Mouse (Mus musculus): Measurements from ENCODE around the gene Srsf7. TPM values are rescaled to one million over a fixed set of nuclear protein-coding genes. Genes with fewer than 3 reads are reported as not detected.

Srsf7 gene
- total RNA-seq (2014; rRNA removed; ENCODE audit: low replicate concordance) (84.3 and 86.2 TPM in 2 replicates), polyA plus RNA-seq (2015; fragmentation: Nextera tagmentation; extraction: Ambion mirVana) (151 and 154 TPM in 2 replicates)

- WGBS, result under 1% methylated on average over 85 of the region's 95 CpGs
- Histone ChIP-seq H3K4me1 (ENCODE audit: control insufficient read depth, insufficient read depth) (0 out of 2 replicates have a peak, but pooled peaks cover 5% of the 10 kb centered on the region), H3K9ac (replicated peaks; ENCODE audit: low read depth, low read length) (peak within 1 kb of the TSS; percentile 82), H3K4me3 (ENCODE audit: low read depth, low read length) (peak within 1 kb of the TSS; percentile 86), H3K27ac (ENCODE audit: low read depth) (peak within 1 kb of the TSS; percentile 97), H3K4me2 (ENCODE audit: low read depth, low read length) (peak within 1 kb of the TSS; percentile 93), H3K9me3 (replicated peaks; ENCODE audit: control insufficient read depth, low read length) (no peaks in the 10 kb centered on the region), H3K36me3 (replicated peaks; ENCODE audit: control insufficient read depth, insufficient read depth, low read length) (peaks cover 29% of the 10 kb centered on the region), H3K27me3 (ENCODE audit: control insufficient read depth, insufficient read depth, low read length) (no peaks in the 10 kb centered on the region)
- DNase-seq (ENCODE audit: low spot score) (peak; percentile 99), ATAC-seq (ENCODE audit: insufficient read depth, low read depth) (peak; percentile 90)
- TF ChIP-seq EP300 (IDR thresholded peaks at IDR 0.05; ENCODE audit: low read depth) (peak; percentile 92; the same call in 1 of the 2 replicates), CTCF (IDR thresholded peaks at IDR 0.05; ENCODE audit: low read depth) (no peak)
These were observed at the start of gene Srsf7, which contains the start of gene Ttc39d for GRCm38 (mm10) chr17:80206671-80207581. TSS of gene Srsf7 (minus strand) at chr17:80207307. TSS of gene Ttc39d (plus strand) at chr17:80207460.

- TF ChIP-seq EP300 (IDR thresholded peaks at IDR 0.05; ENCODE audit: low read depth) (peak; percentile 66; the same call in 1 of the 2 replicates), CTCF (IDR thresholded peaks at IDR 0.05; ENCODE audit: low read depth) (no peak)
- 7% methylated on average over 13 of the region's 13 CpGs for WGBS
- H3K27me3 ChIP-seq (ENCODE audit: control insufficient read depth, insufficient read depth, low read length), result no peaks in the 10 kb centered on the region
- H3K4me3 ChIP-seq (ENCODE audit: low read depth, low read length), result no peak overlapping the region
- no peak overlapping the region for H3K9ac ChIP-seq (replicated peaks; ENCODE audit: low read depth, low read length)
- H3K4me1 ChIP-seq (ENCODE audit: control insufficient read depth, insufficient read depth), result peaks cover 4% of the 10 kb centered on the region
- H3K27ac ChIP-seq (ENCODE audit: low read depth), result peak overlapping the region; percentile 82
- peaks cover 64% of the 10 kb centered on the region for H3K36me3 ChIP-seq (replicated peaks; ENCODE audit: control insufficient read depth, insufficient read depth, low read length)
- DNase-seq (ENCODE audit: low spot score), result peak; percentile 90
- ATAC-seq (ENCODE audit: insufficient read depth, low read depth), result peak; percentile 94
- H3K4me2 ChIP-seq (ENCODE audit: low read depth, low read length), result peak overlapping the region; percentile 40
- no peaks in the 10 kb centered on the region for H3K9me3 ChIP-seq (replicated peaks; ENCODE audit: control insufficient read depth, low read length)
These were observed 48.1 kb upstream of the Srsf7 start for GRCm38 (mm10) chr17:80255208-80255607.

- H3K4me2 ChIP-seq (ENCODE audit: low read depth, low read length), result no peak overlapping the region
These were observed 47.3 kb upstream of the Srsf7 start for GRCm38 (mm10) chr17:80254421-80254820.

GRCm38 (mm10) chr17:80252757-80253525 lies 45.8 kb upstream of the Srsf7 start:
- Histone ChIP-seq H3K36me3 (replicated peaks; ENCODE audit: control insufficient read depth, insufficient read depth, low read length) (peaks cover 61% of the 10 kb centered on the region), H3K27me3 (ENCODE audit: control insufficient read depth, insufficient read depth, low read length) (no peaks in the 10 kb centered on the region), H3K4me3 (ENCODE audit: low read depth, low read length) (no peak overlapping the region), H3K4me2 (ENCODE audit: low read depth, low read length) (no peak overlapping the region), H3K4me1 (ENCODE audit: control insufficient read depth, insufficient read depth) (peaks cover 4% of the 10 kb centered on the region), H3K9me3 (replicated peaks; ENCODE audit: control insufficient read depth, low read length) (no peaks in the 10 kb centered on the region), H3K9ac (replicated peaks; ENCODE audit: low read depth, low read length) (no peak overlapping the region), H3K27ac (ENCODE audit: low read depth) (peak overlapping the region; percentile 23)
- 56% methylated on average over 13 of the region's 13 CpGs for WGBS
- ATAC-seq (ENCODE audit: insufficient read depth, low read depth) (0 out of 2 replicates have a peak, but pooled peaks have one; percentile 2), DNase-seq (ENCODE audit: low spot score) (peak; percentile 43)
- TF ChIP-seq CTCF (IDR thresholded peaks at IDR 0.05; ENCODE audit: low read depth) (no peak), EP300 (IDR thresholded peaks at IDR 0.05; ENCODE audit: low read depth) (no peak)

More at GRCm38 (mm10) chr17:80254421-80254820, 47.3 kb upstream of the Srsf7 start:
- Histone ChIP-seq H3K27ac (ENCODE audit: low read depth) (peak overlapping the region; percentile 82), H3K36me3 (replicated peaks; ENCODE audit: control insufficient read depth, insufficient read depth, low read length) (peaks cover 64% of the 10 kb centered on the region), H3K4me3 (ENCODE audit: low read depth, low read length) (no peak overlapping the region), H3K9ac (replicated peaks; ENCODE audit: low read depth, low read length) (no peak overlapping the region), H3K27me3 (ENCODE audit: control insufficient read depth, insufficient read depth, low read length) (no peaks in the 10 kb centered on the region), H3K9me3 (replicated peaks; ENCODE audit: control insufficient read depth, low read length) (no peaks in the 10 kb centered on the region), H3K4me1 (ENCODE audit: control insufficient read depth, insufficient read depth) (peaks cover 4% of the 10 kb centered on the region)
- WGBS, result 97% methylated on average over 5 of the region's 5 CpGs
- ATAC-seq (ENCODE audit: insufficient read depth, low read depth) (no peak), DNase-seq (ENCODE audit: low spot score) (no peak)
- TF ChIP-seq EP300 (IDR thresholded peaks at IDR 0.05; ENCODE audit: low read depth) (no peak), CTCF (IDR thresholded peaks at IDR 0.05; ENCODE audit: low read depth) (no peak)

- H3K9me3 ChIP-seq (replicated peaks; ENCODE audit: control insufficient read depth, low read length), result no peaks in the 10 kb centered on the region
- H3K4me1 ChIP-seq (ENCODE audit: control insufficient read depth, insufficient read depth), result no peaks in the 10 kb centered on the region
- peaks cover 92% of the 10 kb centered on the region for H3K36me3 ChIP-seq (replicated peaks; ENCODE audit: control insufficient read depth, insufficient read depth, low read length)
- no peak overlapping the region for H3K9ac ChIP-seq (replicated peaks; ENCODE audit: low read depth, low read length)
- no peak overlapping the region for H3K27ac ChIP-seq (ENCODE audit: low read depth)
- DNase-seq (ENCODE audit: low spot score) (no peak), ATAC-seq (ENCODE audit: insufficient read depth, low read depth) (no peak)
- no peaks in the 10 kb centered on the region for H3K27me3 ChIP-seq (ENCODE audit: control insufficient read depth, insufficient read depth, low read length)
- no peak overlapping the region for H3K4me3 ChIP-seq (ENCODE audit: low read depth, low read length)
- 72% methylated on average over 13 of the region's 13 CpGs for WGBS
- H3K4me2 ChIP-seq (ENCODE audit: low read depth, low read length), result no peak overlapping the region
- TF ChIP-seq CTCF (IDR thresholded peaks at IDR 0.05; ENCODE audit: low read depth) (no peak), EP300 (IDR thresholded peaks at IDR 0.05; ENCODE audit: low read depth) (no peak)
These were observed 36.0 kb upstream of the Srsf7 start for GRCm38 (mm10) chr17:80243116-80243515.

Measured in heart, postnatal 0 days (tissue).